Mouse (Mus musculus) lung, postnatal 36 days (tissue): ENCODE measurements around the gene Pacrg.

ENCODE experiments used
- DNase-seq: peaks from one replicate; pipeline ENCODE4 v3.0.0; 2022; ENCODE audit warnings: mixed read lengths

Pacrg gene

DNA sequence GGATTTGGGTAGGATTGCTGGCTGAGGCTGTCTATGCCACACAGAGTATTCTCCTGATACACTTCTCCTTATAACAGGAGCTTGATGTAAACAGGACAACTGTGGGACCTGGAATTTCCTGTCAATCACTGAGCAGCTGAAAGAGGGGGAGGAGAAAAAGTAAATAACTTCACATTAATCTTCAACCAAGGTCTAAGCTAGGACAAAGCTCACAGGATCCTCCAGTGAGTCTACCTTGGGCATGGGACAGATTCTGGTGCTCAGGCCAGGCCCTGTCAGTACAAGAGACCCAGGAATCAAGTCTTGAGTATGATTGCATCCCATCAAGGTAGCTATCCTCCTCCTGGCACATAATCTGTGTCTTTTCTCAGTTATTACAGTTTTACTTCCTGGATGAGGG is 102.1 kb downstream of the Pacrg start:
- no peak for DNase-seq

DNA sequence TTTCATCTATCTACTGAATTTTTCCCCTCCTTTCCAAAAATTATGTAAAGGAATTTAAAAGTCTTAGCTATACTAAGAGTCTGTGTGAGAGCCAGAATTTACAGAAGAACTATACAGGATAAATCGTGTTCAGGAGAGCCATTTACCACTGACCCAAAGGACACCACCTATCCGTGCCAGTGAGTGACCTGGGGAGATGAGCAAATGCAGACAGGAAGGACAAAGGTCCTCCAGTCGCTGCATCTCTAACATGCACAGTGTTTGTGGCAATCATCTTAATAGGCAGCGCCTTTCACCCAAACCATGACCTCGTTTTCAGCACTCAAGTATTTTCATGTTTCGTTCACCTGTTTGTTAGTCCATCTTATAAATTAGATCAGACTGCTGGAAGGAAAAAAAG is 105.4 kb downstream of the Pacrg start:
- no peak for DNase-seq

DNA sequence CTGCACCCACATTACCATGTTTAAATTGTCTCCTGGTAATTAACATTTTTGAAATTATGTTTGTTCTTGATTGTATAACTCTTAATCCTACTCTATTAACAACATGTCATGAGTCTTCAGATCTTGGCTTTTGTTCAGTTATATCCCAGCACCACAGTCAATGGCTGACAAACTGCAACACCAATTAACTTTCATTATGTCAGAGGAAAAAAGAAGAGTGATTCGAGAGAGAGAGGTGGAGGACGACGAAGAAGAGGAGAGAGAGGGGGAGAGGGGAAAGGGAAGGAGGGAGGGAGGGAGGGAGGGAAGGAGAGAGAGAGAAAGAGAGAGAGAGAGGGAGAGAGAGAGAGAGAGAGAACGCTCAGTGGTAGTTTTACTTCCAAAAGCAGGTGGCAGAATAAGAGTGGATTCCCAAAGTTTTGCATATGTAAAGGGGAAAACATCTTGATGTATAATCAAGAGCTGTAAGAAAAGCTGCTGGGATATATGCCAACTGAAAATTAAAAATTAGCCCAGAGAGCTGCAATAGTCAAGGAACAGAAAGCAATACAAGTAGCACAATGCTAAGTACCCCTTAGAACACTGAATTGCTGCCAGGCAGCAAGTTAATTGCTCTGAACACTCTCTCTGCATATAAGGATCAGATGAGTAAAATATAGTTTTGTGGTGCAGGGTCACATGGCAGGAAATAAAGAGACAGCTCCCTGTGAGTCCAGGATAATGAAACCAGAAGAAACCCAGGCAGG is 107.6 kb downstream of the Pacrg start:
- peak; percentile 71 for DNase-seq

DNA sequence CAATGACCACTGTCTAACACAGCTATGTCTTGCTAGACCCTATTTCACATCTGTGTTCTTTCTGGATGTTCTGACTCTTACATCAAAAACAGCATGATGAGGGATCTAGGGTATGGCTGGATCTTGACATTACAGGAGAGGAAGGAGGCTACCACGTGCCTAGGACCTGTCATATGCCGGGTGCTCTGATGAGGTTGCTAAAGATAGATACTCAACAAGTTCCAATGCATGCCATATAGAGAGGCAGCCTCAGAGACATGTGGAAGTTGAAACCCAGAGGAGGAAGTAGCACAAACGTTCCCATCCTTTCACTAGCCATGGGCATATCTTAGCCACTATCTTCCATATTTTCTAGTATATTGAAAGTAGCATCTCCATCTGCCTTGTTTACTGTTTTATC is 115.3 kb downstream of the Pacrg start:
- no peak for DNase-seq

DNA sequence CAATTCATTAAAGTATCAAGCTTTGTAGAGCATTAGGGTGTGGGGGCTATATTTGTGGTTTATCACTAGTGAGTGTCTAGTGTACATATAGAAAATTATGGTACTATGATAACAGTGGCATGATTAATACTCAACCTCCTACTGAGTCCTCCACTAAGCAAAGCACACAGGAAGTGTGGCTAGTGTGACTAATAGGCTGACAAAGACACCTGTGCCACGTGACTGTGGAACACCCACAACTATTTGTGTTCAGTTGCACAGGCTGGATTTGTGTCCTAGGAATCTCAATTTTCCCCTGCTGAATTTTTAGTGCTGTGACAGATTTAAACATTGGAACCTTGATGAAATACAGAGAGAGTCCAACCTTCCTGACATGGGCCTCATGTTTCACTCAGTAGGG is 118.5 kb downstream of the Pacrg start:
- DNase-seq = no peak

DNA sequence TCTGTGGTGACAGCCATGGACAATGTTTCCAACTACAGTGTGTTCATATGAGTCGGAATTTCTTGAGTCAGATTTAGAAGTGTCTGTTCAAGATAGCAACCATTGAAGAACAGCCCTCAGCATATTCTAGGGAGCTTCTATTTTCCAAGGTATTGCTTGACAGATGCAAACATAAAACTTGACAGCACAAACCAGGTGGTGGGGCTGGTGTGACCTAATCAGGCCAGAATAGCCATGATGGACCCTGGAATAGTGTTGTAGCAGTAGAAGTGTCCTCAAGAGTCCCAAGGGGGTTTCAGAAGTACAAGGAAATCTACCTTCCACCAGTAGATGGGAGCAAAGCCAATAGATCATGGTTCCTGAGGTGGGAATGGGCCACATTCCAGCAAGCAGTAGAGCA is 123.0 kb downstream of the Pacrg start:
- no peak for DNase-seq

DNA sequence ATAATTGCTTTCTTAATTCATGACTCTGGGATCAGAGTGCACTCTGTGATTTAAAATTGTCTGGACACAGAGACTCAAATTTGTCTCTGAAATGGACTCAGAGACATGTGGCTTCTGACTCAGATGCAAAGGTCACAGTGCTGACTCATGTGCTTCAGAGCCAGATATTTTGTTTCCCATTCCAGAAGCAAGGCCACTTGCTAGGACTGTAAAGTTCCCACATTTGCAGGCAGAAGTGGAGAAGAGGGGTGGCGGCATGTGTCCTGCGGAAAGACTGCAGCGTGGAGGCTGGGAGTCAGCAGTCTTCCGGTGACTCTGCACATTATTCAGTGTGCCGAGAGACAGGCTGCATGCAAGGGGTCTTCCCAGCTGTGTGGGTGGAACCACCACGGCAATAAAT is 137.3 kb downstream of the Pacrg start:
- DNase-seq = peak; percentile 7

DNA sequence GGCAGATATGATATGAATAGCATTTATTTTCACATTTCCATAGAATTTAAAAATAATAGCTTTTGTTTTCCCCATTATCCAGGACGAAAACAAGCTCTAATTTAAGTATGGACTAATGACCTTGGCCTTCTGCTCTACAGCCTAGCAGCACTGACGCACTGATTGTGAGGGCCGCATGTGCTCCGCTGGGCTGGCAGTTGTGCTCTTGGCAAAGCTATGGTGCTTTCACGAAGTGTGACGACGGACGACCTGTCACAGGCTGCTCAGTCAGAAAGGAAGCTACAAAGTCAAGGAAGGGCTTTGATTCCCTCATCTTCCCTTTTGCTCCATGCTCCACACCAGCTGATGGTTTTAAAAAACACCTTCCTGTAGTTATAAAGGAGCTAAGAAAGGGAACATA is 142.1 kb downstream of the Pacrg start:
- DNase-seq = no peak

DNA sequence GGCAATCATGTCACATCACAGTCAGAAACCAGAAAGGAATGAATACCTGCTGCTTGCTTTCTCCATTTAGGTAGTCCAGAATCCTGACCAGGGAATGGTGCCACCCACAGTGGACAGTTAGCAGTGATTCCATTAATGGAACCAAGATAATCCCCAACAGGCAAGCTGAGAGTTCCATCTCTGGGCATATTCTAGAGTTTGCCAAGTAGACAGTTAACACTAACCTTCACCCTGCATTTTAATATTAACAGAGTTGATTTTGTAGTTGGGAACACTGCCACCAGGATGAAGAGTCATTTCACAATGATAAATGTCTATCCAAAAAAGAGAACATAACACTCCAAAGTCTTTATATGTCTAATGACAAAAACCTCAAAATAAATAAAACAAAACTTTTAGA is 144.7 kb downstream of the Pacrg start:
- no peak for DNase-seq

DNA sequence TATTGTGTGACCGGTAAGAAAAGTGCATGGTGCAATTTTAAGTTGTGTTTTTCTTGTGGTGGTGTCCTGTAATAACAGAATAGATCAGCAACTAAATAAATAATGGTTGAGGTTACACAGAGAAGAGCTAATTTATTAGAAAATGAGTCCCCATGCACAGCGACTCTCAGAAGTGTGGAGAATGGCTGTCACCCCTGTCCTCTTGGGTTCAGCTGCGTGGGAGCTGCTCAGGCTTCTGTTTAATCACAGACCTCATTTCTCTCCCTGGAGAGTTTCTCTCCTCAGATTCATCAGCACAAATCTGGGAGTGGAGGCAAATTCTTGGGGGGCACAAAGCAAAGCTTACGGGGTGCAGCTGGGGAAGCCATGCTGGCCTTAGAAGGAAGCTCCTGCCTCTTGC is 163.0 kb downstream of the Pacrg start:
- DNase-seq = no peak

DNA sequence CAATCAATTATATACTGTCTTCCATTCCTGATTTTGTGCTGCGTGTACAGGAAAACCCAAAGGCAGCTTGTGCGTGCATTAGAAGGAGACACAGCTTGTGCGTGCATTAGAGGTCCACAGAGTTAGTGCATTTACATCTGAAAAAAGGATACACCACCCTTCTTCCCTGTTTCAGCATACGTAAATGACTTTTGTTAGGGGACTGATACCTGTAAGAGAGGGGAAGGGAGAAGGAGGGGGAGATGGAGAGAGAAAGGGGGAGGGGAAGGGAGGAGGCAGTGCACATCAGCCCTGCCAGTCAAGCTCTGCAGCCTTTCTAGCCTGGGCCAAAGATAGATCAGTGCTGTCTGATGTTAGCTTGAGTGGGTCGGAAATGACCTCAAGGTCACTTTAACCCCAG is 164.6 kb downstream of the Pacrg start:
- no peak for DNase-seq

DNA sequence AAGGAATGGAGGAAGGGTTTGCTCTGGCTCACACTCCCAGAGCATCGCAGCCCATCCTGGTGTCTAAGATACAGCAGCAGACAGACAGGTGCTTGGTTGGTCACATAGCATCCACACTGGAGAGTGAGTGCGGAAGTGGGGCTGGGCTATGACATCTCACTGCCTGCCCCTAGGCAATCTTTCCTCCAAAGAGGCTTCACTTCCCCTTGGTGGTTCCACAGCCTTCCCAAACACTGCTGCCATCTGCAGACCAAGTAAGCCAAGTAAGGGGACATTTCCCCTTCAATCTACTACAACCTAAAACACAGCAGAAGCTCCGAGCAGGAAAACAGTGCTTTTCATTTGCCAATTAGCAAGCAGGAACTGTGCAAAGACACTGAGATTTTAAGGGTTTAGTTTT is 165.1 kb downstream of the Pacrg start:
- no peak for DNase-seq

DNA sequence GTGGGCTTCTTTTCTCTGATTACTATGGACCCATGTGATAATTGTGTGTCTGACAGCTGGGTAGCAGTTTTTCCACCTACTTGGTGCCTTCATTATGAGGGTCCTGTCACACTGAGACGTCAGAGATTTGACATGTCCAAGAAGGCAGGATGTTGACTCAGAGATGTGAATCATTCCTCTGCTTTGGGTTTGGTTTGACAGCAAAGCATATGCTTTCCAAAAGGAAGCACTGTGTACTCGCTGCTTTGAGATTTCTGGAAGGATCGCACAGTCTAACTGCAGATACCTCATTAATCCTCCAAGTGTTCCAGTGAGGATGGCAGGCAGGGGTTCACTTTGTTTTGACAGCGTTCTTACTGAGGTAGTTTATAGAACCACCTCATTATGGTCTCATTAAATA is 178.8 kb downstream of the Pacrg start:
- DNase-seq = no peak

DNA sequence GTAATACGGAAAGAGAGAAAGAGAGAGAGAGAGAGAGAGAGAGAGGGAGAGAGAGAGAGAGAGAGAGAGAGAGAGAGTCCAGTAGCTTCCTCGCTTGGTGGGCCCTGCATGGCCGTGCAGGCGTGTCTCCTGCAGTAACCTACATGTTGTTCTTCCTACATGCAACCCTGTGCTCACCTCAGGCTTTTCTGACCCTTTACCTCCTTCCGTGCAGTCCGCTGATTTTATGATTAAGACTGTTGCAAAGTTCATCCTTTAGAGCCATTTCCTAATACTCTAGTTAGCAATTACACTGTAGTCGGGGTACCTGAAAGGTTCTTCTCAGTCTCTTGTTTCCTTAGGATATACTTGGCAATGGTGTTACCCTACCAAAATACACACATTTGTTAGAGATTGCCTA is 196.5 kb downstream of the Pacrg start:
- no peak for DNase-seq

DNA sequence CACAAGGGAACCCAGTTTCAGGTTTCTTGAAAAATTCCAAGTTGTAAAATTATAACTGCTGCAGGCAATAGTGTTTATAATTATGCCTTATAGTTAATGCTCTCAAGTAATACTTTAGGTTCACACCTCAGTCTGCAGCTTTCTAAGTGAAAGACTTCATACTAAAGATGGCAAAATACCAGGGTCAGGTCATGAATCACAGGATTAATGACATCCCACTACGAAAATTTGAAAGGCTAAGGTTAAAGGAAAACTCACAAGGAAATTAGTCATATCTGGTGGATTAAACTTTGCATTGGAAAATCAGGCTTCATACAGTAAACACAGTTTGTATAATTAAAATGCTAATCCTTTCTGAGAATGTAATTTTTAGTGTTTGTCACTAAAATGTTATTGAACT is 200.3 kb downstream of the Pacrg start:
- no peak for DNase-seq

DNA sequence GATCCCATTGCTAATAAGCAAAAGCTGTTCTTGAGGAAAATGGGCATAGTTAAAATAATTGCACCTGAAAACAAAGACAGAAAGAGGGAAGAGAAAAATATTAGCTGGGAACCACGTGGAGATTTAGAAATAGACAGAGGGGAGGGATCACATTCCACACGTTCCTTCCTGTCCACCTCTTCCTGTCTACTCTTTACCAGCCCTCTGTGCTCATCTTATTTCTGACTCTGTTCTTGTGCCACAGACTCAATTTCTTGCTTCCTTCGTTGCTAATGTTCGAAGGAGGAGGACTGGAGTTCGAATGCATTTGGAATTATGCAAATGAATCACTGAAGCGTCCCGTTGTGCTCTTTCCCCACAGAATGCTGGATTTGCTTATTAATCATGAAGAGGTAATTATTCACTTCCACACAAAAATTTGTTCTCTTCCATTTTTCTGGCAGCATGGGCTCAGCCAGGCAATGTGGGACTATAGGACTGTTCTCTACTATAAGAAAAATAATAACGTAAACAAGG is 204.1 kb downstream of the Pacrg start:
- DNase-seq = no peak

DNA sequence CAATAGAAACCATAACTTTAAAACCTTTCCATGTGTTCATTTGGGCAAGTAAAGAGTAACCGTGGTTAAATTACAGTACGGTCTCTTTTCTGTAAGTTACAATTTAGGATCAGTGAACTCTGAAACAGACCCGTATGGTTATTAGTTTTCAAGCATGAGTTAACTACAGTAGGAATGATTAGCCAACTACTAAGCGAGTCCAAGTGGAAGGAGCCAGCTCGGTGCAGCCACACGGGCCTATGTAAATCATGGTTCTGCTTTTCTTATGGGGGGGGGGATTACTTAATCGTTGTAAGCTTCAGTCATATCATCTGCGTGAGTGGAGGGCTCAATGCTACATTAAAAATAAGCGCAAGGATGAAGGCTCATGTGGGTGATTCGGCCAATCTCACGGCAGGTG is 204.6 kb downstream of the Pacrg start:
- DNase-seq = no peak

DNA sequence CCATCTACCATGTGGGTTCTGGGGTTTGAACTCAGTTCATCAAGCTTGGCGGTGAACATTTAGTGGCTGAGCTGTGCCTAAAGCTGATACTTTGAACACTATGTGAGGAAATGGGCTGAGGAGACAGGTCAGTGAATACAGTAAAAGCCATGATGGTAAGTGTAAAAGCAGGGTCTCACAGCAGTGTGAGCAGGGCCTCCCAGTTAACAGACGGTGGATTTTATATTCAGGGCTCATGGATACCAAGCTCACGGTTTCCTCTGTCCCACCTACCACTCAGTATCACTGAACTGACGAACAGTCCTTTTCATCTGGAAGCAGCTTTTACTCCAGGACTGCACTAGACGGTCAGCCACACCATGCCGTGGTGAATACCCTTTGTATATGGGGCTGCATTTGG is 205.1 kb downstream of the Pacrg start:
- no peak for DNase-seq

DNA sequence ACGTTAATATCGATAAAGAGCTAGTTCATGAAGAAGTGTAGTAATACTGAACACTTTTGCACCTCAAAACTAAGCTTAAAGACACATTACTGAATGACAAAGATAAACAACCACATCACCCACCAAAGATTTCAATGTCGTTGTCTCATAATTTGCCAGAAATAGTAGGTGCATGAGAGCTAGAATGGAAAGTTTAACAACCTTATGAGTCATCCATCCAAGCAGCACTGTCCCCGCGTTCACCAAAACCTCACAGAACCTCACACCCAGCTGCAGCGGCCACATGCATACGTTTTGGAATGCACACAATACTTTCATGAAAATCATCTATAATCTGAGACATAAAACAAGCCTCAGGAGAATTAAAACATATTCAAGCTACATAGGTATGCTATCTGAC is 206.3 kb downstream of the Pacrg start:
- no peak for DNase-seq

DNA sequence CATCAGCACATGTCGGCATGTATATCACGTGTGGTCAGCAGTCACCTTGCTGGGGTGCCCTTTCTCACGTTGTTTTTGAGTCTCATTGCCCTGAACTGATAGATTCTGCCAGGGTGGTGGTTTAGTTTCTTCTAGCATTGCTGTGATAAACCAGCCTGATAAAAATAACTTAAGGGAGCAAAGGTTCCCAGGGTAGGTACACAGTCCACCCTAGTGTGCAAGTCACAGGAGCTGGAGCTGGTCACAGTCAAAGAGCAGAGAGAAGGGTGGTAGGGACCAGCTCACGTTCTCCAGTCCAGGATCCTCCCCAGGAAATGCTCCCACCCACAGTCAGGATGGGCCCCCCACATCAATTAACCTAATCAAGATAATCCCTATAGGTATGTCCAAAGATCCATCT is 211.9 kb downstream of the Pacrg start:
- no peak for DNase-seq

DNA sequence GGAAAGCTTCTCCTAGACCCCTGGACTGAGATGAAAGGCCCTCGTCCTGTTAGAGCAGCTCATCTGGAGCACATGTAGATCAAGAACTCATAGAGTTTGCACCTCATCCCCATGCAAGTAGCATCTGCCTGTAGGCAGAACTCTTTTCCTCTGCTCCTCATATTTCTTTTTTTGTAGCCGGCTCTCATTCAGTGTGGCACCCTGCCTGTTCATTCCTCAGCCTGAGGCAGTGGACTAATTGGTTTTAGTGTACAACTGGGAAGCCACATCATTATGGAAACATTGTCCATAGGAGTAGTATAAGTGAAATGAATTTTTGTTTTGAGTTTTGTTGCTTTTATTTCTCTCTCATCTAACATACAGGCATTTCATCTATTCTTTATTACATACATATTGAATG is 212.6 kb downstream of the Pacrg start:
- no peak for DNase-seq

DNA sequence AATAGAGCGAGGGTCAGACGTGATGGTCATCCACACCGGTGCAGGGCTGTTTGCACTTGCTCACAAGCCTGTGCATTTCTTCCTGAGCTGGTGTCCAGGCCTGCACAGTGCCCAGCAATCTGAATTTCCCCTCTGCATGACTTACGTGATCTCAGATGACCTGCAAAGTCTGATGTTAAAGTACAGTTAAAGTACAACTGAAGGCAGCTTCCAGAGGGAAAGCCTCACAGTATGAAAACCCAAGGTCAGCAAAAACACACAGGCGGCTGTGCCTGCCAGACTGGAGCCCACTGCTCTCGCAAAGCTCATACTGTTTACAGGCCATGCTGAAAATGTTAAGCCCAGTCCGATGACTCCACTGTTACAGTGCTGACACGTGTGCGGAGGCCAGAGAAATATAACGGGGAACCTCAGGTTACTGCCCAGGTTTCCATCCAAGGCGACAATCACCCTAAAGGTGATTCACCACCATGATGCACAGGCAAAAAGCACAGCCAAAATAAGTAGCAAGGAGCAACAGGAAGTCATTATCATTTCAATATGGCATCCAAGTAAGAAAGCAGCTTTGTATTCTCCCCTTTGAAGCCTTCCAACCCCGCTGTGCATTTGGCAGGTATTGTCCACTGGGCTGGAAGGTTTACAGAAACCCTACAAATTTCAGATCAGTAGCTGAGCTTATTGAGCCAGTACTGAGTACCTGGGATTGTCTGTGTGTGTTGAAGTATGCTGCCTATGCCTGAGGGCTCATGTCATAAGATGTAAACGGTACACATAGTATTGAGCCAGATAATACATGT is 213.6 kb downstream of the Pacrg start:
- no peak for DNase-seq

DNA sequence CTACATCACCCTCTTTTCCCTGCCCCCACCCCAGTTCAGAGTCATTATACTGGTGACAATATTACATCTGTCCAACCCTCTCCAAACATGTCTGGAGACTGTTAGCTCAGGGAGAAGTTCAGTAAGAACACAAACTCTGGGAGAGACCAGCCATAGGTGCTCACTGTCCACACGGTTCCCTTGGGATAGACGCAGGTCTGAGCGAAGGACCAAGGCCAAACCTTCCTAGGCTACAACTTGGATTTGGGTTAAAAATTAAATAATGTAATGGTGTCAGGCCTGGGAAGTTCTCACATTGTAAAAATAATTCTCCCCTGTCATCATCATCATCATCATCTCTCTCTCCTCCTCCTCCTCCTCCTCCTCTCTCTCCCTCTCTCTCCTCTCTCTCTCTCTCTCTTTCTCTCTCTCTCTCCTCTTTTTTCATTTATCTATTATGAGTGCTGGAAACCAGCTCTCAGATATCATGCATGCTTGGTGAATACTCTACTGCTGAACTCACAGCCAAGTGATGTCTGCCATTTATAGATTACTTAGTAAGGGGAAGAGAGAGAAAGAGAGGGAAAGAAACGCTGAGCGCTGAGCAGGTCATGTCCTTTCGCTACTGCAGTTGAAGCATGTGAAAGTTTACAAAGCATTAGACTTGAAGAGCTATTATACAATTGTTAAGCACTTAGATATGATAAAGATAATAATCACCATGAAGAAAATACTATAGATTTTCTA is 215.2 kb downstream of the Pacrg start:
- DNase-seq = no peak

DNA sequence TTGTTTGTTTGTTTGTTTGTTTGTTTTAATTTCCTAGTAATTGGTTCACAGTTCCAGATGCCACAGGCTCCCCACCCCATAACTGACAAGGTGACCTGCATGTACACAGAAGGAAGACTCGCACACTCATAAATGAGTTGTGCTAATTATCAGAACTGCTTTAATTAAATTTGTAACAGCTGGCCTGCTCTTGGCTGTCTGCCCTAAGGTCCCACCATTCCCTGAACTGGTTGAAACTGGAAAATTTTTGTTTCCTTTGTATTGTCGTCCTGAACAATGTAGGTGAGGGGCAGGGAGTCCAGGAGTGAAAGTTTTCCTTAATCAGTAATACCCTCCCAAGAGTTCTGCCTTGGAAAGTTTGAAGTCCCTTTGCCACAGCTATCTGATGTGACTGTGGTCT is 219.5 kb downstream of the Pacrg start:
- DNase-seq = no peak
